Mouse (Mus musculus) forebrain, embryonic 12.5 days (tissue): ENCODE results near the gene Akap2. TPM values are rescaled to one million over a fixed set of nuclear protein-coding genes. Genes with fewer than 3 reads are reported as not detected.

ENCODE experiments used
- ATAC-seq: fragments of 200-750 bp; cut with Nextera tagmentation; 2 replicates; pipeline ENCODE4 v1.8.0; 2017; ENCODE audit warnings: moderate TSS enrichment; ENCODE audit not compliant: low FRiP score
- H3K27ac ChIP-seq: fragments of 300-500 bp; sonication (generic); 2 replicates; pipeline ENCODE4 v1.5.1; 2016; ENCODE audit warnings: mild to moderate bottlenecking
- H3K27me3 ChIP-seq: fragments of 300-500 bp; sonication (generic); 2 replicates; pipeline ENCODE4 v1.6.1; 2016; ENCODE audit warnings: mild to moderate bottlenecking
- H3K36me3 ChIP-seq: fragments of 300-500 bp; sonication (generic); replicated peaks from 2 replicates; pipeline ENCODE4 v1.6.1; 2016; ENCODE audit warnings: mild to moderate bottlenecking
- H3K4me1 ChIP-seq: fragments of 300-500 bp; sonication (generic); 2 replicates; pipeline ENCODE4 v1.6.1; 2016
- H3K4me2 ChIP-seq: fragments of 300-500 bp; sonication (generic); 2 replicates; pipeline ENCODE4 v1.6.1; 2016; ENCODE audit warnings: mild to moderate bottlenecking, moderate library complexity
- H3K4me3 ChIP-seq: fragments of 300-500 bp; sonication (generic); replicated peaks from 2 replicates; pipeline ENCODE4 v1.5.1; 2016; ENCODE audit warnings: mild to moderate bottlenecking
- H3K9ac ChIP-seq: fragments of 300-500 bp; sonication (generic); 2 replicates; pipeline ENCODE4 v1.6.1; 2016; ENCODE audit warnings: mild to moderate bottlenecking
- H3K9me3 ChIP-seq: fragments of 300-500 bp; sonication (generic); 2 replicates; pipeline ENCODE4 v1.6.1; 2016
- WGBS: fragments of 180-500 bp; shearing (Covaris S2); methylation state at CpG from one replicate; pipeline ENCODE4 v1.1.7; 2016; 5-methylcytosine and 5-hydroxymethylcytosine counted together
- polyA plus RNA-seq: library from polyadenylated mRNA; unstranded; fragments of >200 nt; fragmentation: Nextera tagmentation; extraction: Ambion mirVana; gene quantifications from 2 replicates; pipeline ENCODE4 v1.2.1, GENCODE M21; 2016

The Akap2 gene
- polyA plus RNA-seq, 1 experiment from 2014 or later = 12.5 TPM

DNA sequence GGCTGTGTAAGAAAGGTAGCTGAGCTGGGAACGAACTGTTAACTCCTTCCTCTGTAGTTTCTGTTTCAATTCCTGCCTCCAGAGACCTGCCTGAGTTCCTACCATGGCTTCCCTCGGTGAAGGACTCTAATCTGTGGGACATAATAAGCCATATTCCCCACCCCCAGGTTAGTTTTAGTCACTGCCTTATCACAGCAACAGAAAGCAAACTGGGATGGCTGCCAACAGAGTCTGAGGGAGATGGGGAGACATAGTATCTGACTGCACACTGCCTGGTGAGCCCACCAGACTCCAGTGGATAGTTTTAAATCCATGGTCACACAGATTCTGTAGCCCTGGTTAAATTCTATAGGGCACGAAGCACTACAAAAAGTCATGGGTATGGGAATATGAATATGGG, 16.0 kb downstream of the Akap2 start:
- Histone ChIP-seq H3K27ac (no peak overlapping the region), H3K4me3 (no peak overlapping the region), H3K9ac (no peak overlapping the region), H3K4me2 (no peak overlapping the region), H3K27me3 (no peaks in the 10 kb centered on the region), H3K9me3 (no peaks in the 10 kb centered on the region), H3K36me3 (no peaks in the 10 kb centered on the region), H3K4me1 (no peaks in the 10 kb centered on the region)
- no peak for ATAC-seq
- 79% methylated on average over 3 of the region's 3 CpGs for WGBS

DNA sequence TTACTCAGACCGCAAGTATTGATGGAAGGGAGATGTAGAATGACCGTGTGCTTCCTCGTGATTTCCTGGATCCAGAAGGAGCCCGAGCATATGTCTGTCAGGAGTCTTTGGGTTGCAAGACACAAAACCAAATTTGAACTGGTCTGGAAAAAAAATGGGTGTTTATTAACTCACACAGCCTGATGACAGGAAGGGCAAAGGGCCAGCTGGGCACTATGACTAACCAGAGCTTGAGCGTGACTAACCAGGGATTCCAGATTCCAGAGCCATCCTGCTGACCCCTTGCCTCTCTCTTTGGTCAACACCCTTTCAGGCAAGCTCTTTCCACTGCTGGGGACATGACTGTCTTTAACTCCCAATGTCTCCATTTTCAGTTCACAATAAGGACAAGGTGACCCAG, 18.0 kb downstream of the Akap2 start:
- H3K9ac ChIP-seq = no peak overlapping the region
- no peaks in the 10 kb centered on the region for H3K27me3 ChIP-seq
- WGBS = 91% methylated on average over 5 of the region's 5 CpGs
- no peak for ATAC-seq
- H3K4me1 ChIP-seq = peaks cover 7% of the 10 kb centered on the region
- H3K4me2 ChIP-seq = no peak overlapping the region
- no peak overlapping the region for H3K4me3 ChIP-seq
- H3K36me3 ChIP-seq = no peaks in the 10 kb centered on the region
- no peak overlapping the region for H3K27ac ChIP-seq
- H3K9me3 ChIP-seq = no peaks in the 10 kb centered on the region

DNA sequence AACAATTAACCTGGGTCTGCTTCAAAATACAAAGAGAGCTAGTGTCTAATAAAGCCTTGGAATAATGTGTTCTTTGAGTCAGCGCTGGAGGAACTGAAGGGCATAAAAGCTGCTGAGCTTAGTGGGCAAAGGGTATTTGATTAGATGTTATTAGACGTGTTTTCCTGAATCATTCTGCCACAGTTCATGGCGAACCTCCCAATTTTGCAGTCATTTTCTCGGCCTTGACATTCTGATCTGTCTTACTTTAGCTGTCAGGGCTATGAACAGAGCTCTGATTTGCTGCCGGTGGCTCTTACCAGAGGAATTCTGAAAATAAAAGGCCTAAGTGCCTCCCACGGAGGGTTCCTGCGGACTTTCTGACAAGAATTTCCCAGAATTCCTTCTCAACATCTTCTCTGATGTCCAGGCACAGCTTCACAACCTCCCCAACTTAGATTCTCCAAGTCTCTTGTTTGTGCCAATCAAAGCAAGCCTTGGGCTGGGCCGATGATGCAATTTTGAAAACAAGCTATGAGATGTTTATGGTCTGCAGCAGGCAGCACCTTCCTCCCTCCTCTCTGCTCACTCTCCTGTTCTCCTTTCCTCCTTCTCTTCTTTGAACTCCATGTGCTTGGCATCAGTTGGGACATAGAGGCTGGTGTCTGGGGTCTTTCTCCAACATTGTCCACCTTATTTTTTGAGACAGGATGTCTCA, 21.5 kb downstream of the Akap2 start:
- no peak for ATAC-seq
- Histone ChIP-seq H3K4me2 (no peak overlapping the region), H3K9ac (no peak overlapping the region), H3K9me3 (no peaks in the 10 kb centered on the region), H3K4me1 (peaks cover 7% of the 10 kb centered on the region), H3K4me3 (no peak overlapping the region), H3K27me3 (no peaks in the 10 kb centered on the region), H3K27ac (peak overlapping the region; percentile 27), H3K36me3 (no peaks in the 10 kb centered on the region)
- 18% methylated on average over 8 of the region's 8 CpGs for WGBS

DNA sequence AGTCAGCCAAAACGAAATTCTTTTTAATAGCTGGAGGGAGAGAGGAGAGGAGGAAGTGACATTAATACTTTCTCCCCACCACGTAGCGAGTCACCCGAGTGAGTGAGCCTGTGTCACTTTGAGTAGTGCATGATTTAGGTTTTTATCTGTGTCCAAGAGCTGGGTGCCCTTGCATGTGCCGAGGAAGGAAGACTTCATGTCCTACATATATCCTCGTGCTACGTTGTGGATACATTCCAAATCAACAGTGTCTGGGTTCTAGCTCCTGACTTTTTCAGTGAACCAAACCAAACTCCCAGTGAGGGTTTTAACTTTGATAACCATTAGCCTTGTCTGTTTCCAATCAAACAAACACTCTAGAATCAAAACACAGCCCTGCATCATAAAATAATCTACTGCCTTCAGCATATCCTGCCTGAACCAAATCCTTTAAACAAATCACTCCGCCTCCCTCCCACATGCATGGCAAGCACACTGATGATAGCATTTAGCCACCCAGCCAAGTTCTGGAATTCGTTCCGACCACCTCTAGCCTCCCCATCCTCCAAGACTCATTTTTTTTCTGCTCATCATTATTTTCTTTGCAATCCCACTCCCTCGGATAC, 26.0 kb downstream of the Akap2 start:
- Histone ChIP-seq H3K4me3 (no peak overlapping the region), H3K9ac (no peak overlapping the region), H3K4me1 (peaks cover 15% of the 10 kb centered on the region), H3K4me2 (no peak overlapping the region), H3K36me3 (no peaks in the 10 kb centered on the region), H3K27me3 (no peaks in the 10 kb centered on the region), H3K27ac (no peak overlapping the region), H3K9me3 (no peaks in the 10 kb centered on the region)
- 86% methylated on average over 11 of the region's 11 CpGs for WGBS
- ATAC-seq = no peak

DNA sequence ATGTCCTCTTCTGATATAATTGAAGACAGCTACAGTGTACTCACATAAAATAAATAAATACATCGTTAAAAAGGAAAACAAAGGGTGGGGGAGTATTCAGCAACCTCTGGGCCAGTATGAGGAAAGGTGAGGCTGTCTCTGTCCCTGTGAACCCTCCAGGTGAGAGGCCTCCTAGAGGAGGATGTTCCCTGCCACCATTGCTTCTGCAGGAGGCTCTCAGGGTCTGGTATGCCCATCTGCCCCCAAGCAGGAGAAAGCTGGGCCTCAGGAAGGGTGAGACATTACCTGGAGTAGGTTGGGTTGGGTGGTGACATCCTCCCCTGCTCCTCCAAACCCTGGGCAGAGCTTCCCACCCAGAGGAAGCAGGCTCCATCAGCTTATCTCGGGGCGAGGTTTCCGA, 33.2 kb downstream of the Akap2 start:
- Histone ChIP-seq H3K9me3 (no peaks in the 10 kb centered on the region), H3K27me3 (no peaks in the 10 kb centered on the region), H3K4me1 (peaks cover 8% of the 10 kb centered on the region), H3K4me3 (no peak overlapping the region), H3K4me2 (no peak overlapping the region), H3K36me3 (no peaks in the 10 kb centered on the region), H3K9ac (no peak overlapping the region), H3K27ac (no peak overlapping the region)
- ATAC-seq = no peak
- 86% methylated on average over 4 of the region's 4 CpGs for WGBS

DNA sequence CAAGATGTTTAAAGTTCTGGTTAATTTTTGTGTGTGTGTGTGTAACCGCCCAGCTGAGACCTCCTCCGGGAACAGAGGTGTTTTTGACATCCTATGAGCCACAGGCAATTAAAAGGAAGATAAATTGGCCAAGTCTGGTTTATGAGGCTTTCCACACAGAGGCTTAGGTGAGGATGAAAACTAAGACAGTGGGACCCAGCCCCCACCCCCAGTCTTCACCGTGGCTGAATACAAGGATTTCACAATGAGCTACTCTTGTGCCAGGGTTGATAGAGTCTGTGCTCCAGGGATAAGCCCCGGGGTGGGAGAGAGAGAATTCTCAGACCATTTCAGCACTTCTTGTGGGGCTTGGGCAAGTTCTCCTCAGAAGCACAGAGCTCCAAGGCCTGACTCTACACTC, 33.6 kb downstream of the Akap2 start:
- no peak for ATAC-seq
- Histone ChIP-seq H3K27ac (no peak overlapping the region), H3K4me3 (no peak overlapping the region), H3K9me3 (no peaks in the 10 kb centered on the region), H3K36me3 (no peaks in the 10 kb centered on the region), H3K9ac (no peak overlapping the region), H3K4me1 (peaks cover 8% of the 10 kb centered on the region), H3K4me2 (no peak overlapping the region), H3K27me3 (no peaks in the 10 kb centered on the region)
- 67% methylated on average over 4 of the region's 4 CpGs for WGBS

DNA sequence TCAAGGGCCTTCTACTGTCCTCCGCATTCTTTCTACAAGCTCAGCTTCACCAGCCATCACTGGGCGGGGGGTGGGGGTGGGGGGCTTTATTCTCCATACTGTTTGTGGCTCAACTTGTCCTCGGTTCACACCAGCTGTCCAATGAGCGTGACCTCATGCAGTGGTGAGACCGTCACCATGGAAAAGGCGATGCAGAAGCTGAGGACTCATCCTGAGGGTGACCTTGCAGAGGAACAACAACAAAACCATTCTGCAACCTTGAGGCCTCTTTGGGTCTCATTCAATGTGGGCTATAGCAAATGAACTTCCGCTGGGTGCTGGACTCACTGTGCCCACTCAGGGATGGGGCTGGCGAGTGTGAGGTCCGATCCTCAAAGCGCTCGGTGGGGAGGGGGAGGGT, 34.1 kb downstream of the Akap2 start:
- H3K9me3 ChIP-seq = no peaks in the 10 kb centered on the region
- no peak overlapping the region for H3K27ac ChIP-seq
- no peaks in the 10 kb centered on the region for H3K27me3 ChIP-seq
- no peak overlapping the region for H3K4me3 ChIP-seq
- no peak for ATAC-seq
- WGBS = 93% methylated on average over 11 of the region's 11 CpGs
- no peaks in the 10 kb centered on the region for H3K36me3 ChIP-seq
- no peak overlapping the region for H3K9ac ChIP-seq
- no peak overlapping the region for H3K4me2 ChIP-seq
- peaks cover 8% of the 10 kb centered on the region for H3K4me1 ChIP-seq

DNA sequence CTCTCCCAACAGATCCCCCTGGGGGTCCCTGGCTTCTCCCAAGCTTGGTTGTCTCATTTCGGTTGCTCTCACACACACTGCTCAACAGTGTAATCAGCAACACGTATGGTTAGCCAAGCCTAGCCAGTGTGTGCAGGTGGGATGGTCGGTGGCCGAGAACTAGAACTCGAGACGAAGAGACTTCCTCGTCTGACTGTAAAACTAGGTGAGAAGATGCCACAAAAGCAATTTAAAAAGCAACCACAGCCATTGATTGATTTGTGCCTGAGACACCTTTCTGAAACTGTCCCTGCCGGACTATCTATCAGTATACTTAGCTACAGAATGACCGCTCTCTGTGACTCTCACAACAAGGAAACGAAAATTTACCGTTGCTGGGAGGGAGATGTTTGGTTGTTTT, 37.6 kb downstream of the Akap2 start:
- Histone ChIP-seq H3K9me3 (no peaks in the 10 kb centered on the region), H3K36me3 (no peaks in the 10 kb centered on the region), H3K9ac (no peak overlapping the region), H3K27ac (no peak overlapping the region), H3K4me2 (no peak overlapping the region), H3K27me3 (no peaks in the 10 kb centered on the region), H3K4me1 (no peaks in the 10 kb centered on the region; the same call in 1 of the 2 replicates), H3K4me3 (no peak overlapping the region)
- no peak for ATAC-seq
- WGBS = 92% methylated on average over 11 of the region's 11 CpGs

DNA sequence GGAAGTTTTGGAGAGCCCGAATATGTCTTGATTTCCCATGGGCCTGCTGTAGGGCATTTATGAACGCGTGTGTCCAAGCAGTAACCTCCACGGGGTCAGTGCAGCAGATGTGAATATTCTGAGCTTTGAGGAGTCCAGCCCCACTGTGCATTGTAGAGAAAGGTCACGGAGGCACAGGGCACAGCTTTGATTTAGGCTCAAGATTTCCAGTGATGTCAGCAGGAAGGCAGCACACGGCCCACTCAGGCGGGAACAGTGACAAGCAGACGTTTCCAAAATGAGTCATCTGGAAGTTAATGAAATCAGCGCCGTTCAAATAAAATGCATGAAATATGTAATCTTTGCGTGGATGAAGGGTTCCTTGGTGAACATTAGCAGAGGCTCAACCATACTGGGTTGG, 40.5 kb downstream of the Akap2 start:
- Histone ChIP-seq H3K27ac (no peak overlapping the region), H3K9ac (no peak overlapping the region), H3K4me3 (no peak overlapping the region), H3K4me1 (no peaks in the 10 kb centered on the region; the same call in 1 of the 2 replicates), H3K9me3 (no peaks in the 10 kb centered on the region), H3K27me3 (no peaks in the 10 kb centered on the region), H3K4me2 (no peak overlapping the region), H3K36me3 (no peaks in the 10 kb centered on the region)
- WGBS = 72% methylated on average over 11 of the region's 11 CpGs
- ATAC-seq = no peak

DNA sequence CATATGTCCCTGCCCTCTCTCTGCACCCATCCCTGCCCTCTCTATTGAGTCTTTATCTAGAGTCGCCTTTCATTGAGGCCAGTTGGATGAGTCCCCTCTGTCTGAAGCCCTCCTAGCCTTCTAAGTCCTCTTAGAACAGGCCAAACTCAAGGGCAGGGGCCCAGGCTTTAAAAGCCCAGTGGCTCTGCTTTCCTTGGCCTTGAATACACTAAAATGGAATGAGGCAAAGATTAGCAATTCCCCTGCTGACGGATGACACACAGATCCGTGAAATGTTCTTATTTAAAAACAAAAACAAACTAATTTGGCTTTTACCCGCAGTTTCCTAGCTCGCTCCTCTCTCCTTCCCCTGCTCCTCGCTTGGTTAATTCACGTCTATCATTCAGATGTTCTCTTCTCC, 45.0 kb downstream of the Akap2 start:
- Histone ChIP-seq H3K27ac (no peak overlapping the region), H3K4me1 (peaks cover 6% of the 10 kb centered on the region; the same call in 1 of the 2 replicates), H3K4me2 (no peak overlapping the region), H3K4me3 (no peak overlapping the region), H3K9ac (no peak overlapping the region), H3K36me3 (no peaks in the 10 kb centered on the region), H3K9me3 (no peaks in the 10 kb centered on the region), H3K27me3 (no peaks in the 10 kb centered on the region)
- ATAC-seq = no peak
- WGBS = 60% methylated on average over 7 of the region's 7 CpGs

DNA sequence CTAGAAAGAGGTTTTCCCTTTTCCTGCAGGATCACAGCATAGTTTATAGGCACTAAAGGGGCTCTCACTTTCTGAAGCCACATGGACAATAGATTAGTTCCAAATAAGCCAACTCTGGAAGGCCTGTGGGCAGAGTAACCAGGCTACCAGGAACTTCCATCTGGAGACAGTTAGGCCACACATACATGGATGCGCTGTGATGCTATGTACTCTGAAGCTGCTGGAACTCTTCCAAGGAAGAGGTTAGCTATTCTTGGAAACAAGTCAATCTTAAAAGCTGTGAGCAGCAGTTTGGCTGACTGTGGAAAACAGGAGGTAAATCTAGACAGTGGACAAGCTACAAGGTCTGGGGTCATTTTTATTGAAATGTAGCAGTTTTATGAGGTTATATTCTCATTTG, 46.9 kb downstream of the Akap2 start:
- Histone ChIP-seq H3K36me3 (no peaks in the 10 kb centered on the region), H3K27me3 (no peaks in the 10 kb centered on the region), H3K27ac (no peak overlapping the region), H3K9ac (no peak overlapping the region), H3K4me2 (no peak overlapping the region), H3K4me3 (no peak overlapping the region), H3K9me3 (no peaks in the 10 kb centered on the region), H3K4me1 (peaks cover 6% of the 10 kb centered on the region; the same call in 1 of the 2 replicates)
- no peak for ATAC-seq
- WGBS = 87% methylated on average over 1 of the region's 1 CpGs

DNA sequence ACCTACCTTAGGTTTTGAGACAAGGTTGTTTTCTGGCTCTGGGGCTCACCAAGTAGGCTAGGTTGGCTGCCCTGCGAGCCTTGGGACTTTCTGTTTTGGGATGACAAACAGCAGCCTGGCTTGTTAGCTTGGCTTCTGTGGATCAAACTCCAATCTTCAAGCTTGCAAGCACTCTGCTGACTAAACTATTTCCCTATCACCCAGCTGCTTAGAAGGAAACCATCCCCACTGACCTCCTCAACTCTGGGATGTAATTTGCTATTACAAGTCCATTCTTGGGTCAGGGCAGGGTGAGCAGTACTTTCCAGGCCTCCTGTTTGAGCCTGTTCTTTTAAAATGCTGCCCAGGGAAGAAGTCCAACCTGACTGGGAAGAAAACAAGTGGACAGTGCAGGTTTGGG, 47.5 kb downstream of the Akap2 start:
- H3K27ac ChIP-seq = no peak overlapping the region

DNA sequence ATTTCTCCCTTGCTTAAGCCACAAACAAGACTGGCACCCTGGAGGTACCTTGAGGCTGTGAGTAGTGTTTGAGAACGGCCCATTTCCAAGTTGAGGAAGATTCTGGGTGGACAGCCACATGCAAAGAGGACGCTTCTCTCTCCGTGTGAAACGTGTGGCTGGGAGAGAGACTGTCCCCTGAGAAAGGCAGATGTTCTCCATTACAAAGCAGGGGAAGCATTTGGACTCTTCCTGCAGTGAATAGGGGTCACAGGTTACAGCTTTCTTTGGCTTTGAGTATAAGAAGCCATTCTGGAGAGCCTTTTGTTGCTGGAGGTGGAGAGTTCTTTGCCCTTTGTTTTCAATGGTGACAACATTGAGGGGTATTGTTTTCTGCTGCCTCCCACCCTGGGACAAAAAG, 48.3 kb downstream of the Akap2 start:
- H3K27me3 ChIP-seq = no peaks in the 10 kb centered on the region
- no peak overlapping the region for H3K9ac ChIP-seq
- no peak overlapping the region for H3K4me3 ChIP-seq
- 6% methylated on average over 4 of the region's 4 CpGs for WGBS
- no peaks in the 10 kb centered on the region for H3K36me3 ChIP-seq
- no peak for ATAC-seq
- peaks cover 6% of the 10 kb centered on the region; the same call in 1 of the 2 replicates for H3K4me1 ChIP-seq
- H3K4me2 ChIP-seq = no peak overlapping the region
- H3K27ac ChIP-seq = no peak overlapping the region
- H3K9me3 ChIP-seq = no peaks in the 10 kb centered on the region

More for the DNA sequence above, 47.5 kb downstream of the Akap2 start:
- H3K4me1 ChIP-seq = peaks cover 6% of the 10 kb centered on the region; the same call in 1 of the 2 replicates
- no peak overlapping the region for H3K9ac ChIP-seq
- H3K4me3 ChIP-seq = no peak overlapping the region
- 83% methylated on average over 1 of the region's 1 CpGs for WGBS
- H3K4me2 ChIP-seq = no peak overlapping the region
- no peaks in the 10 kb centered on the region for H3K36me3 ChIP-seq
- no peak for ATAC-seq
- no peaks in the 10 kb centered on the region for H3K9me3 ChIP-seq
- no peaks in the 10 kb centered on the region for H3K27me3 ChIP-seq
